Mouse (Mus musculus) forebrain, postnatal 0 days (tissue): ENCODE measurements at regions not wholly inside any gene's neighbourhood (a gene's known extent, or its start where the extent isn't known, plus 50 kb on each side); places are given as distances from the start of the nearest gene placed in this dataset.

Source experiments
- ATAC-seq: fragments of 200-750 bp; cut with Nextera tagmentation; 2 replicates; pipeline ENCODE4 v1.8.0; 2017; ENCODE audit warnings: mild to moderate bottlenecking, moderate library complexity
- DNase-seq: peaks from one replicate; pipeline ENCODE4 v3.0.0-alpha.2; 2015
- H3K27ac ChIP-seq: fragments of 300-500 bp; sonication (generic); 2 replicates; pipeline ENCODE4 v1.5.1; 2014; ENCODE audit warnings: low read depth, mild to moderate bottlenecking, antibody characterized with exemption, low read length, moderate library complexity, mixed read lengths
- H3K27me3 ChIP-seq: fragments of 300-500 bp; sonication (generic); 2 replicates; pipeline ENCODE4 v1.6.1; 2014; ENCODE audit warnings: mild to moderate bottlenecking, low read length, mixed read lengths; ENCODE audit not compliant: insufficient read depth
- H3K36me3 ChIP-seq: fragments of 300-500 bp; sonication (generic); 2 replicates; pipeline ENCODE4 v1.6.1; 2014; ENCODE audit warnings: mild to moderate bottlenecking, moderate library complexity; ENCODE audit not compliant: insufficient read depth
- H3K4me1 ChIP-seq: fragments of 300-500 bp; sonication (generic); 2 replicates; pipeline ENCODE4 v1.6.1; 2014; ENCODE audit warnings: antibody characterized with exemption; ENCODE audit not compliant: insufficient read depth
- H3K4me2 ChIP-seq: fragments of 300-500 bp; sonication (generic); 2 replicates; pipeline ENCODE4 v1.6.1; 2014; ENCODE audit warnings: low read depth, mild to moderate bottlenecking, moderate library complexity
- H3K4me3 ChIP-seq: fragments of 300-500 bp; sonication (generic); 2 replicates; pipeline ENCODE4 v1.5.1; 2014; ENCODE audit warnings: low read depth, low read length, mixed read lengths
- H3K9ac ChIP-seq: fragments of 300-500 bp; sonication (generic); 2 replicates; pipeline ENCODE4 v1.6.1; 2014; ENCODE audit warnings: mild to moderate bottlenecking
- H3K9me3 ChIP-seq: fragments of 300-500 bp; sonication (generic); 2 replicates; pipeline ENCODE4 v1.6.1; 2016; ENCODE audit warnings: low read length
- CTCF ChIP-seq: sonication (generic); IDR thresholded peaks from 2 replicates; pipeline ENCODE4 v1.5.1; 2016; ENCODE audit warnings: antibody characterized with exemption, control low read depth, low read depth
- WGBS: fragments of 180-500 bp; shearing (Covaris S2); extraction: QIAGEN DNeasy Blood & Tissue Kit; methylation state at CpG from one replicate; pipeline ENCODE4 v1.1.7; 2014; 5-methylcytosine and 5-hydroxymethylcytosine counted together

DNA sequence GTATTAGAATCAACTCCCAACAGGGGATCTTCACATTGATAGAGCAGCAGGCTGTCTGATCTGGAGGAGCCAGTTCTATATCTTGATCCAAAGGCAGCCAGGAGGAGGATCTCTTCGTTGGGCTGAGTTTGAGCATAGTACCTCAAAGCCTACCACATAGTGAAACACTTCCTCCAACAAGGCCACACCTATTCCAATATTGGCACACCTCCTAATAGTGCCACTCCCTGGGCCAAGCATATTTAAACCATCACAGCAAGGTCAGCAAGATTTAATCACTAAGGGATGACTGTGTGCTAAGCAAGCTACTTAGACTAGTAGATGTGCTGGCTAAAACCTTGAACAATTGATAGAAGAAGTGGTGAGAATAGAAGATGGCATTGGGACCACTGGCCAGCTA is 82.6 kb upstream of the Zfp827 start:
- H3K27ac ChIP-seq: no peak overlapping the region
- WGBS: 37% methylated on average over 1 of the region's 1 CpGs
- no peak overlapping the region for H3K9ac ChIP-seq
- no peak for TF ChIP-seq CTCF
- H3K4me2 ChIP-seq: no peak overlapping the region
- ATAC-seq (no peak), DNase-seq (no peak)
- H3K27me3 ChIP-seq: no peaks in the 10 kb centered on the region
- H3K9me3 ChIP-seq: no peaks in the 10 kb centered on the region
- no peak overlapping the region for H3K4me3 ChIP-seq
- H3K36me3 ChIP-seq: no peaks in the 10 kb centered on the region
- no peaks in the 10 kb centered on the region for H3K4me1 ChIP-seq

DNA sequence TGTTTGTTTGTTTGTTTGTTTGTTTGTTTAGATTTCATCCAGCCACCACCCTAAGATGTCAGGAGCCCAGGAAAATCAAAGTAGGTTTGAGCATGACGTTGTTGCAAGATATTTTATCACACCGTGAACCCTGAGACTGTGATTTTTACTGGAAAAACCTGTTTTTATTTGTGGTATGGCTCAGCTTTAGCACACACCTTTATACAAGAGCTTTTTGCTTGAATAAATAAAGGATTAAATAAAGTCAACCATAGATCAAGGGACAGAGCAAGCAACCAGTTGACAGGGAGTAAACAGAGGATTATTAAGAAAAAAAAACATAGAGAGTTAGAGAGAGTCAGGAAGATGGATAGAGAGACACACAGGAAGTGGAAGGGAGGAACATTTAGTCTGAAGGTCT is 82.2 kb upstream of the Zfp827 start:
- ATAC-seq (no peak), DNase-seq (no peak)
- no peaks in the 10 kb centered on the region for H3K36me3 ChIP-seq
- H3K4me1 ChIP-seq: no peaks in the 10 kb centered on the region
- no peak overlapping the region for H3K4me2 ChIP-seq
- TF ChIP-seq CTCF: no peak
- no peaks in the 10 kb centered on the region for H3K27me3 ChIP-seq
- 86% methylated on average over 2 of the region's 2 CpGs for WGBS
- no peak overlapping the region for H3K4me3 ChIP-seq
- H3K9me3 ChIP-seq: no peaks in the 10 kb centered on the region
- no peak overlapping the region for H3K9ac ChIP-seq
- H3K27ac ChIP-seq: no peak overlapping the region

DNA sequence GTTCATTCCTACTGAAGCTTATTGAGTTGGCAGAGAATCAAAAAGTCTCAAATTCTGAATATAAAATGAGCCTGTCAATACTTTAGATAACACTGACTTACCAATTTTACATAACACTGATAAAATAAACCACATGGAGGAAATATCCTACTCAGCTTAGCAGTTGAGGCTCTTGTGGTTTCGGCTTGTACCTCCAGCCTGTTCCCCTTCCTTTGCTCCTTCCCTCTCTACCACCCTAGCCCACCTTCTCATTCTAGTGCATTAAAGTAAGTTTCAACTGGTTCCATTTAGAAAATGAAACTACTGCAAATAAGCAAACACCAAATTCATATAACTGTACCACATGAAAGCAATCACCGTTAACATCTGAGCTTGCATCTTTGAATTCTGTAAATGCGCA is 53.2 kb upstream of the Zfp827 start:
- WGBS: 92% methylated on average over 3 of the region's 3 CpGs
- ATAC-seq (no peak), DNase-seq (no peak)
- Histone ChIP-seq H3K27ac (no peak overlapping the region), H3K4me3 (no peak overlapping the region), H3K4me2 (no peak overlapping the region), H3K36me3 (no peaks in the 10 kb centered on the region), H3K27me3 (no peaks in the 10 kb centered on the region), H3K9me3 (no peaks in the 10 kb centered on the region), H3K9ac (no peak overlapping the region), H3K4me1 (no peaks in the 10 kb centered on the region)
- TF ChIP-seq CTCF: no peak
